Mouse (Mus musculus) limb, embryonic 15.5 days (tissue): Measurements from ENCODE around the gene Afmid. TPM values are rescaled to one million over a fixed set of nuclear protein-coding genes. Genes with fewer than 3 reads are reported as not detected.
A peak's percentile ranks its signal among the peaks of the same experiment; 100 is the strongest.
"Not testable (repeated sequence)": the region's sequence is repeated elsewhere in the genome, so short reads cannot be mapped to it uniquely, and the experiment has no call there.

Source experiments
- ATAC-seq: fragments of 200-750 bp; cut with Nextera tagmentation; 2 replicates; pipeline ENCODE4 v1.8.0; 2017; ENCODE audit warnings: low read depth, moderate TSS enrichment; ENCODE audit not compliant: insufficient number of reproducible peaks, low FRiP score, low TSS enrichment
- H3K27ac ChIP-seq: fragments of 300-500 bp; sonication (generic); 2 replicates; pipeline ENCODE4 v1.5.1; 2015; ENCODE audit warnings: moderate library complexity, mild to moderate bottlenecking, inconsistent platforms
- H3K27me3 ChIP-seq: fragments of 300-500 bp; sonication (generic); 2 replicates; pipeline ENCODE4 v1.6.1; 2015; ENCODE audit warnings: inconsistent platforms
- H3K36me3 ChIP-seq: fragments of 300-500 bp; sonication (generic); 2 replicates; pipeline ENCODE4 v1.6.1; 2015; ENCODE audit warnings: inconsistent platforms
- H3K4me1 ChIP-seq: fragments of 300-500 bp; sonication (generic); 2 replicates; pipeline ENCODE4 v1.6.1; 2015; ENCODE audit warnings: inconsistent platforms
- H3K4me2 ChIP-seq: fragments of 300-500 bp; sonication (generic); 2 replicates; pipeline ENCODE4 v1.6.1; 2015; ENCODE audit warnings: mild to moderate bottlenecking, inconsistent platforms
- H3K4me3 ChIP-seq: fragments of 300-500 bp; sonication (generic); 2 replicates; pipeline ENCODE4 v1.5.1; 2015; ENCODE audit warnings: mild to moderate bottlenecking, inconsistent platforms
- H3K9ac ChIP-seq: fragments of 300-500 bp; sonication (generic); 2 replicates; pipeline ENCODE4 v1.6.1; 2015; ENCODE audit warnings: inconsistent platforms
- H3K9me3 ChIP-seq: fragments of 300-500 bp; sonication (generic); 2 replicates; pipeline ENCODE4 v1.6.1; 2016; ENCODE audit warnings: inconsistent platforms
- WGBS: fragments of 180-500 bp; shearing (Covaris S2); methylation state at CpG from one replicate; pipeline ENCODE4 v1.1.7; 2015; 5-methylcytosine and 5-hydroxymethylcytosine counted together
- polyA plus RNA-seq: library from polyadenylated mRNA; unstranded; fragments of >200 nt; fragmentation: Nextera tagmentation; extraction: Ambion mirVana; gene quantifications from 2 replicates; pipeline ENCODE4 v1.2.1, GENCODE M21; 2015

The Afmid gene
- polyA plus RNA-seq, 1 experiment from 2014 or later = 4.9 TPM

DNA sequence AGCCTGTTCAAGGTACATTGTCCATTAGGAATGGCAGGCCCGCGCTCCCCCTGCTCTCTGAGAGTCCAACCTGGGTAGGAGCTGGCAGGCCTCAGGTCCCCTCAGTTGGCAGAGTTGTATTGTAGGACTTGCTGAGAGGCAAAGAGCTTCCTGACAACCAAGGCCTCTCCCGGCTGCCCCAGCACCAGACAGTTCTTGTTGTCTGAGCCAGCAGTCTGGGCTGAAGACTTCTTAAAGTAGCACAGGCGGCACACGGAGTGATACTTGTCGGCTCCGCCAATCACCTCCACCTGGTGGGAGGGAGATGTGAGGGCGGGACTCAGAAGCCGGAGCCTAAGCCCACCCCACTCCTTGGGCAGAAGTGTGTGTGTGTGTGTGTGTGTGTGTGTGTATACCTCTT, 9.9 kb upstream of the Afmid start:
- not testable (repeated sequence) for H3K4me3 ChIP-seq, H3K9ac ChIP-seq, ATAC-seq, H3K27me3 ChIP-seq, H3K9me3 ChIP-seq, H3K4me2 ChIP-seq, H3K27ac ChIP-seq
- Histone ChIP-seq H3K36me3 (peaks cover 86% of the 10 kb centered on the region), H3K4me1 (peaks cover 13% of the 10 kb centered on the region)
- 83% methylated on average over 9 of the region's 9 CpGs for WGBS

DNA sequence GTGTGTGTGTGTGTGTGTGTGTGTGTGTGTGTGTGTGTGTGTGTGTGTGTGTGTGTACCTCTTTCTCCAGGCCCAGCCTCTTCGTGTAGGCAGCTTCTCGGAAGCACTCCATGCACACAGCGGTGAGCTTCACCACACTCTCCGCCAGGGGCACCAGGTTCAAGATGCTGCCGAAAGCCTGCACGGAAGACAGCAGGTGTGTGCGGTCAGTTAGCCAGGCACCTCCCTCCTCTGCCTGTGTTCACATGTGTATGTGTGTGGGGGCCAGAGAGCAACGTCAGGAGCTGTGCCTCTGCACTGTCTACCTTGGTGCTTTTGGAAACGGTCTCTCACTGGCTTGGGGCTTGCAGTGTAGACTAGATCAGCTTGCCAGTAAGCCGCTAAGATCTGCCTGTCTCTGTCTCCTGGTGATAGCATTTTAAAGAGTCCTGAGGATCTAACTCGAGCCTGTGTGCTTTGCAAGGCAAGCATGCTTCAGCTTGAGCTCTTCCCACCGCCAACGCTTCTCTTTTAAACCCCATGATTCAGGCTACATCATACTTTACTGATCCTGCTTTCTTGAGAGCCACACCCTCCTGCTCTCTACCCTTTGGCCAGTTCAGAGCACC, 9.2 kb upstream of the Afmid start:
- no peak for ATAC-seq
- H3K4me2 ChIP-seq = no peak overlapping the region
- H3K4me3 ChIP-seq = no peak overlapping the region
- 87% methylated on average over 12 of the region's 13 CpGs for WGBS
- H3K27me3 ChIP-seq = no peaks in the 10 kb centered on the region
- H3K9me3 ChIP-seq = no peaks in the 10 kb centered on the region
- no peak overlapping the region for H3K9ac ChIP-seq
- peaks cover 7% of the 10 kb centered on the region for H3K4me1 ChIP-seq
- H3K36me3 ChIP-seq = peaks cover 93% of the 10 kb centered on the region
- H3K27ac ChIP-seq = no peak overlapping the region

DNA sequence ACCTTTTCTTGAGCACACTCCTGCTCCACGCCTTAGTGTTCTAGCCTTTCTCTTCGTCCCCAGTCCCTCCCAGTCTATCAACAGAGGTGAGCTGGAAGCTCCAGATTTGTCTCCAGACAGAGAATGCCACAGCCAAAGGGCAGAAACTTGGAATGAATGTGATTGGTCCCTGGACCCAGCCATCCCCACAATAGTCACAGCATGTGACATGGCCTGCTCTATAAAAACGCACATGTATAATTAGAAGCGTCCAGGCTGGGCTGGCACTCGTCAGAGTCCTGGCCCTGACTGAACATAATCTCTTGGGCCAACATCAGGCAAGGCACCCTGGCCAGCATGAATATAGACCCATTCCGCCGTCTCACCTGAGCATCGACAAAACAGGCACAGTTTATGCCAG, 6.6 kb upstream of the Afmid start:
- no peak for ATAC-seq
- Histone ChIP-seq H3K36me3 (peaks cover 74% of the 10 kb centered on the region), H3K9ac (no peak overlapping the region), H3K4me3 (no peak overlapping the region), H3K27me3 (no peaks in the 10 kb centered on the region), H3K4me1 (peaks cover 27% of the 10 kb centered on the region), H3K9me3 (no peaks in the 10 kb centered on the region), H3K4me2 (no peak overlapping the region), H3K27ac (no peak overlapping the region; the same call in 1 of the 2 replicates)
- WGBS = 64% methylated on average over 8 of the region's 8 CpGs

DNA sequence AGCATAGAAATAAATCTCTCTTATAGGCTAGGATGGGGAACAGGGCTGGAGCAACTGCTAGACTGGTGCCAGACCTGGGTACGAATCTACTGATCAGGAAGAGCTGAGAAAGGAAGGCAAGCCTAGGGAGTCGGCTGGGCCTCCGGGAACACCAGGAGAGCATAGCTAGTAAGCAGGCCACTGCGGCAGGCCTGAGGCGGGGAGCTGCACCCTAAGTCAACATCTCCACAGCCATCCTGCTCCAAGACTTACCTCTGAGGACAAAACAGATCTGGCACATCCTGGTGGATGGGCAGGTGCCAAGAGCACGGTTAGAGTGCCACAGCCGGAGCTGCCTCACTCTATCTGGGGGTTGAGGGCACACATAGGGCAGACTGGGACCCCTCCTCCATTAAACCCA, 5.6 kb upstream of the Afmid start:
- H3K27me3 ChIP-seq = no peaks in the 10 kb centered on the region
- H3K4me2 ChIP-seq = no peak overlapping the region
- H3K27ac ChIP-seq = peak overlapping the region; percentile 5; the same call in 1 of the 2 replicates
- no peak overlapping the region for H3K4me3 ChIP-seq
- peaks cover 63% of the 10 kb centered on the region for H3K36me3 ChIP-seq
- H3K9ac ChIP-seq = no peak overlapping the region
- 93% methylated on average over 7 of the region's 7 CpGs for WGBS
- peaks cover 37% of the 10 kb centered on the region for H3K4me1 ChIP-seq
- no peak for ATAC-seq
- no peaks in the 10 kb centered on the region for H3K9me3 ChIP-seq

DNA sequence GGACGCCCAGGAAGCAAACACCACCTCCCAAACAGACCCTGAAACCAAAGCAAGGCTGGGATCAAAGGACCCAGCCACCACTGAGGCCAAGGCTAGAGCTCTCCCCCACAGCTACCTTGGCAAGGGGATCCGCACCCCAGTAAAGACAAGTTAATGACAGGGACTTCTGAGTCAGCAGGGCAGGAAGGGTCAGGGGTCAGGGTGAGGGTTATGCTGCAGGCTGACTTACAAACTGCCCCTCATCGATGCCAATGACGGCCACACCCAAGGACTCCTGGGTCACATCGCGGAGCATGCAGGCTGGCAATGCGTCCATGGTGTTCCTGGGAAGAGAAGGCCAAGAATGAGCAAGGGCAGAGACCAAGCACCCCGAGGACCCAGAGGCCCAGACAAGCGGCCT, 3.9 kb upstream of the Afmid start:
- H3K4me2 ChIP-seq = no peak overlapping the region
- peaks cover 50% of the 10 kb centered on the region for H3K4me1 ChIP-seq
- H3K36me3 ChIP-seq = peaks cover 48% of the 10 kb centered on the region
- no peaks in the 10 kb centered on the region for H3K9me3 ChIP-seq
- ATAC-seq = no peak
- no peak overlapping the region for H3K4me3 ChIP-seq
- WGBS = 87% methylated on average over 9 of the region's 9 CpGs
- no peak overlapping the region for H3K9ac ChIP-seq
- no peaks in the 10 kb centered on the region for H3K27me3 ChIP-seq
- no peak overlapping the region; the same call in 1 of the 2 replicates for H3K27ac ChIP-seq

DNA sequence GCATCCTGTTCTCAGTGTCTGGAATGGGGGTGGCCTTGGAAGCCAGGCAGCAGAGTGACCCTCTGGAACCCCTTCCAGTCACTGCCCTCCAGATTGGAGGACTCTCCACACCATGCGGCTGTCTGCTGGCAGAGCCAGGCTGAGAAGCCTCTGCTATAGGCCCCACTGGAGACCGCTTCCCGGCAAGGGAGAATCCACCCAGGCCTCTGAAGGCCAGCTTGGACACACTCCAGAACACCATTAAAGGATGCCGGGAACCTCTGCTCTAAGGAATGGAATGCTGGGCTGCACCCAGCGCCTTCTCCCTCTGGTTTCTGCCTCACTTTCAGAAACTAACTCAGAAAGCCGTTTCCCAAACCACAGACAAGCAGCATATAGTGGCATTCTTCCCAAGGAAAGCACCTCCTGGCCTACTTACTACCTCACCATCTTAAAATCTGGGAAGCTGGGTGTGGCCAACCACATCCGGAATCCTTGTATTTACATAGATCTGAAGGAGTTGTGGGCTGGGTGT, 2.9 kb upstream of the Afmid start:
- H3K4me1 ChIP-seq = peaks cover 59% of the 10 kb centered on the region
- WGBS = 50% methylated on average over 7 of the region's 7 CpGs
- peak overlapping the region; percentile 48 for H3K27ac ChIP-seq

DNA sequence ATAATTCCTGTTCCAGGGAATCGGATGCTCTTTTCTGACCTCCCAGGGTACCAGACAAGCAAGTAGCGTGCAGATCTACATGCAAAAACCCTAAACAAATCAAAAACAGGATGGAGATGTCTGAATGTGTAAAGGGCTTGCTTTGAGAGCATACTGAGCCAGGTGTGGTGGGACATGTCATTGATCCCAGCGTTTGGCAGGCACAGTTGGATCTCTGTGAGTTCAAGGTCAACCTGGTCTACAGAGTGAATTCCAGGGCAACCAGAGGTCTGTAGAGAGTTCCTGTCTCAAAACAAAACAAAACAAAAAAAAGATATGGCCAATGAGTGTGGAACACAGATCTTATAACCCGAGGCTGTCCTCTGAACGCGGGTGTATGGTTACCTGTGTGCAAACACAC, 2.3 kb upstream of the Afmid start:
- Histone ChIP-seq H3K4me3 (no peak overlapping the region), H3K9me3 (no peaks in the 10 kb centered on the region), H3K36me3 (peaks cover 33% of the 10 kb centered on the region), H3K4me1 (peaks cover 65% of the 10 kb centered on the region), H3K4me2 (no peak overlapping the region), H3K27me3 (no peaks in the 10 kb centered on the region), H3K9ac (no peak overlapping the region), H3K27ac (peak overlapping the region; percentile 48; the same call in 1 of the 2 replicates)
- ATAC-seq = no peak
- 90% methylated on average over 6 of the region's 6 CpGs for WGBS

More for the DNA sequence above, 2.9 kb upstream of the Afmid start:
- H3K36me3 ChIP-seq = peaks cover 39% of the 10 kb centered on the region
- no peak overlapping the region for H3K4me2 ChIP-seq
- H3K9me3 ChIP-seq = no peaks in the 10 kb centered on the region
- H3K4me3 ChIP-seq = no peak overlapping the region
- no peak for ATAC-seq
- H3K9ac ChIP-seq = no peak overlapping the region
- no peaks in the 10 kb centered on the region for H3K27me3 ChIP-seq

DNA sequence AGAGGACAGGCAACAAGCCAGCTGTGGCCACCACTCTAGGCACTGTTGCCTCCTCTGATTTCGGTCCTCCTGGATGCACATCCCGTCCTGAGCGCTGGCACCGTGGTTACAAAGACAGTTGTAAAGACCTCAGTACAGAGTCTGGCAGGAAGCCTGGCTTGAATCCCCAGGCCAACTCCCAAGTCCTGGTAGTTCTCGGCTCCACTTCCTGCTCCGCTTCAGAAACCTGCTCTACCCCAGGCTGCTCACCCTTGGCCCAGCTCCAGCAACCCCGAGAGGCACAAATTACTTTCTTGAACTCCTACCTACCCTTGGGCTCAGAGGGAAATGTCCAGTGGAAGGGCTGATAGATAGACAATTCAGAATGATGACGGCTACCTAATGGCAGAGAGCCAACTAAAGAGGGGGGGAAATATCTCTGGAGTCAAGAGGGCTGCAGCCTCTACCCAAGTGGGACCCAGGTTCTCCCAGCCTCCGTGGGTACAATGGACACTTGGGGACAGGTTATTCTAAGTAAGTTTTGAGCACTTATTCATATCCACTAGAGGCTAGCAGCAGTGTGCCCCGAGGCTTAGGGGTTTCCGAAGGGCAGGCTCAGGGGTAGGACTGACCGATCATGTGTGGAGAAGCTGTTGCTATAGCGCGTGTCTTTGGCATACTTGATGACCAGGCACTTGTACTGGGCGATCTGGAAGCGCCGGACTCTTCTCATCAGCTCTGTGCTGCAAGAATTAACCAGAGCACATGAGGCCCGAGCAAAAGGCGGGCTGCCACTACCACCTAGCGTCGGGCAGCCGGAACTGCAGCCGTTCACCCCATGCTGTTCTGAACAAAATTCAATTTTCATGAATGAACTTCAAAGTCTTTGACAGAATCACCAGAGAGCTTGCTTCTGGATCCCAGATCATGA, 1.4 kb upstream of the Afmid start:
- Histone ChIP-seq H3K4me2 (peak overlapping the region; percentile 92), H3K4me3 (peak overlapping the region; percentile 57), H3K9ac (peak overlapping the region; percentile 40), H3K27me3 (no peaks in the 10 kb centered on the region), H3K4me1 (peaks cover 73% of the 10 kb centered on the region), H3K36me3 (peaks cover 24% of the 10 kb centered on the region), H3K27ac (peak overlapping the region; percentile 92), H3K9me3 (no peaks in the 10 kb centered on the region)
- ATAC-seq = no peak
- WGBS = 10% methylated on average over 23 of the region's 23 CpGs

DNA sequence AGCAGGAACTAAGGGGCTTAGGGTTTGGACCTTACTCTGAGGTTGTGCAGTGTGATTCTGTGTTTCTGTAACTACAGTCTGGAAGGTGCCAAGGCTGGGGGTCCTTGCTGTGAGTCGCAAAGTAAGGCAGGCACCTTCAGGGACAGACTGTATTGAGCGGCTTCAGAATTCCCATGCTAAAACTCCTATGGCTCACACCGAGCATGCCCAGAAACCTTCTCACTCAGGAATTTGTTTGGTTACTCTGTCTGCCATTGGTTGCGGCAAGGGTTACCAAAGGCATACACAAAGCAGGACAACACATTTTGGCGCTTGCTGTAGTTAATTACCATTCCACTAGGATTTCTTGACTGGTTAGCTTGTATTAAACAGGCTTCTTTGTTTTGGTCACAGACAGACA, 440 bp downstream of the Afmid start:
- H3K27ac ChIP-seq = peak overlapping the region; percentile 92
- 4% methylated on average over 5 of the region's 5 CpGs for WGBS

DNA sequence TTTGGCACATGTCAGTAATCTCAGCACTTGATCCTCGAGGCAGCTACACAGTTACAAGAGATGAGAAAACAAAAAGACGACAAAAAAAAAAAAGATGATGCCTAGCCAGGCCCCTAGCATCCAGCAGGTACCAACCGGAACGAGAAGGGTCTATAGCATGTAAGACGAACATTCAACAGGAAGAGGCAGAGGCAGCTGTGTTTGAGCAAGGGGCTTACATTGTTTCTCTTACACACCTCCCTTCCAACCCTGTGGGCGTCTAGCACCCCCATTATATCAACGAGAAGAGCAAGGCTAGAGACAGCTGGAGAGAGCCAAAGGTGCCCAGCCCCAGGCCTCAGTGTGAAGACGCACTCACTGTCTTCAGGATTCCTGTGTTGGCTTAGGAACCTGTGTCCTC, 1.2 kb downstream of the Afmid start:
- Histone ChIP-seq H3K27ac (peak overlapping the region; percentile 92), H3K36me3 (no peaks in the 10 kb centered on the region; the same call in 1 of the 2 replicates), H3K9me3 (no peaks in the 10 kb centered on the region), H3K27me3 (no peaks in the 10 kb centered on the region), H3K4me3 (0 out of 2 replicates have a peak overlapping the region, but pooled peaks have one; percentile 57), H3K4me2 (peak overlapping the region; percentile 92; the same call in 1 of the 2 replicates), H3K4me1 (peaks cover 77% of the 10 kb centered on the region), H3K9ac (no peak overlapping the region)
- 54% methylated on average over 8 of the region's 8 CpGs for WGBS
- no peak for ATAC-seq

More for the DNA sequence above, 440 bp downstream of the Afmid start:
- Histone ChIP-seq H3K9ac (peak overlapping the region; percentile 44), H3K4me3 (peak overlapping the region; percentile 57), H3K36me3 (peaks cover 7% of the 10 kb centered on the region), H3K9me3 (no peaks in the 10 kb centered on the region), H3K4me1 (peaks cover 76% of the 10 kb centered on the region), H3K27me3 (no peaks in the 10 kb centered on the region), H3K4me2 (peak overlapping the region; percentile 92)
- ATAC-seq = peak; percentile 16; the same call in 1 of the 2 replicates

DNA sequence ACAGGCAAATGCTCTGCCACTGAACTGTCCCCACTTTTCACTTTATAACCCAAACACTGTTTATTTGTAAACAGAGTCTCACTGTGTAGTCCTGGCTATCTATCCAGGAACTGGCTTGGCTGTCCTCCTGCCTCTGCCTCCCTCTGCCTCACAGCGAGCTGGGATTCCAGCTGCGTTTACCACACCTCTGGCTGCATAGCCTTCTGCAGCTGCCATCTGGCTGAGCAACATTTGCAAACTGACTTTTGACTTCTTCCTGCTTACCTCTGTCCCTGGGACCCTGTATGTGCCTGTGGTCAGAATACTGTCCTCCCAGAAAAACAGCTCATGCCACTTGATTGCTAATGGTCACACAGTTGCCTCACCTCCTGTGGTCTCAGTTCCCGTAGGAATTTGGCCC, 1.7 kb downstream of the Afmid start:
- no peak overlapping the region for H3K9ac ChIP-seq
- 37% methylated on average over 3 of the region's 3 CpGs for WGBS
- no peak overlapping the region for H3K4me3 ChIP-seq
- H3K9me3 ChIP-seq = no peaks in the 10 kb centered on the region
- no peak overlapping the region for H3K4me2 ChIP-seq
- H3K27me3 ChIP-seq = no peaks in the 10 kb centered on the region
- ATAC-seq = no peak
- no peaks in the 10 kb centered on the region; the same call in 1 of the 2 replicates for H3K36me3 ChIP-seq
- 0 out of 2 replicates have a peak overlapping the region, but pooled peaks have one; percentile 92 for H3K27ac ChIP-seq
- peaks cover 77% of the 10 kb centered on the region for H3K4me1 ChIP-seq
